Mouse (Mus musculus): ENCODE data around the gene Acsbg2.

Acsbg2 gene

DNA sequence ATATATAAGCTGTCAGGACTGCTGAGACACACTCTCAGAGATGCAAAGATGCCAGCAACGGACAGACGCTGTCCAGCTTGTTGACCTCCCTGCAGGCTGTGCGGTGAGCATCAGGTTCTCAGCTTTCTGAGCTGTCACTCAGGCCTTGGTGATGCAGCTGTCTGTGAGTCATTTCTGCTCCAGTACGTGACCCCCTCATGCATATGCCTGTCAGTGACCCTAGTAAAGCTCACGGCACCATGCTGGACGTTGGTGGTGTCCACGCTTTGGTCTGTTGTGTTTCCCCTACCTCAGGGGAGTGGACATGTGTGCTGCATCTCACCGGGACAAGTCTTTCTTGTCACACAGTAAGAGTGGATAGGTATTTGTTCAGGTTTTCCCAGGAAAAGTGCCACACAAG lies 2.5 kb downstream of the Acsbg2 start:
- DNase-seq (ENCODE audit: low spot score in 2 of 2): no peak

DNA sequence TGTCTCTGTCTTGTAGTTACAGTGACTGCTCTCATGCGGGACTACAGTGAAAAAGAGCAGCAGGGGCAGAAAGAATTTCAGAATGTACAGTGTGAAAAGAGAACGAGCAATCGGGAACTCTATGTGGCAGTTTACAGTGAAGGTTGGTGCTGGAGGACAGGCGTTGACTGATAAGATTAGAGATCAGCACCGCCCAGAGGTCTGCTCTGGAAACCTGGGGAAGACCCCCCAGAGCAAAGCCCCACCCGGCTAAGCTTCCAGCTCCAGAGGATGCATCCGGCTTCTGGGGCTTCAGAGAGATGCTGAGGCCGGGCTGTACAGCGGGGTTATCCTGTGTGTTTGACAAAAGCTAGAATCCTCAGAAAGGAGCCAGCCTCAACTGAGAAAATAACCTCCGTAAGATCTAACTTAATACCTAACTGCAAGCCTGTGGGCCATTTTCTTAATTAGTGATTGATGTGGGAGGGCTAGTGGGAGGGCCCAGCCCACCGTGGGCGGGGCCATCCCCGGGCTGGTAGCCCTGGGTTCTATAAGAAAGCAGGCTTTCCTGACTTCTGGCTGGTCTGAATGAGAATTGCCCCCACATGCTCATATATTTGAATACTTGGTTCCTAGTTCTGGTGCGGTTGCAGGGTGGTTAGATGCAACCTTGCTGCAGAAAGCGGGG lies 3.8 kb downstream of the Acsbg2 start:
- no peak for DNase-seq (ENCODE audit: low spot score in 2 of 2)

DNA sequence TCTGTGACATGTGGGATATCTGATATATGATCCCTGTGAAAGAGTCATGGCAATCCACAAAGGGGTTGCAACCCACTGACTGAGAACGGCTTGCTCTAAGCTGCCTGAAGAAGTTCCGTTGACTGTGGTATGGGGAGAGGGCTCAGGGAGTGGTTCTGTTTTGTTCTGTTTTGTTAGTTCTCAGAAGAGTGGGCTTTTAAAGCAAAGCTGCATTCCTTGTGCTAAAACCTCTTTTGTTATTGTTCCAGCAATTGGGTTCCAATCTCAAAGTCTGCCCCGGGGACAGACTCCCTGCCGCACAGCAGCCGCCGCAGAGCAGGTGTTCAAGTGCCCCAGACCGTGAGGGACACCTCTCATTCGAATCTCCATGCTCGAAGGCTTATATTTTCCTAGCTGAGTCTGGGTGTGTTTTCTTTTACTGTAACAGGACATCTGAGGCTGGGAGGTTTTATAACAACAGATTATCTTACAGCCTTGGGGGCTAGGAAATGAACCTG lies 4.7 kb downstream of the Acsbg2 start:
- no peak for DNase-seq (ENCODE audit: low spot score in 2 of 2)

DNA sequence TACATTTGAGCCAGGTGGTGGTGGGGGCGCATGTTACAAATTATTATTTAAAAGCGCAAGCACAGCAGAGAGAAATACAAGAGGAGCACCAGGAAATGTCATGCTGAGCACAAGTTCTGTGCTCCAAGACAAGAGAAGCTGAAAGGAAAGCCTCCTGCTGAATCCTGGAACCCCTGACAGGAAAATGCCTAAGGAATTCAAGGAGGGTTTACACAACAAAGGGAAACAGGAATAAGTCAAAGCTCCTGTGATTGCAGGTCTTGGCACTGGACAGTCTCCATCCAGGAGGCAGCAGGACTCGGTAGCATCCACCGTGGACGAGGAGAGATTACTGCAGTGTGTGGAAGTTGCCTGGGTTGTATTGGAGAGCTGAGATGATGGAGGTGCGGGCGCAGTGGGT lies 8.2 kb downstream of the Acsbg2 start:
- DNase-seq (ENCODE audit: low spot score in 2 of 2): no peak

DNA sequence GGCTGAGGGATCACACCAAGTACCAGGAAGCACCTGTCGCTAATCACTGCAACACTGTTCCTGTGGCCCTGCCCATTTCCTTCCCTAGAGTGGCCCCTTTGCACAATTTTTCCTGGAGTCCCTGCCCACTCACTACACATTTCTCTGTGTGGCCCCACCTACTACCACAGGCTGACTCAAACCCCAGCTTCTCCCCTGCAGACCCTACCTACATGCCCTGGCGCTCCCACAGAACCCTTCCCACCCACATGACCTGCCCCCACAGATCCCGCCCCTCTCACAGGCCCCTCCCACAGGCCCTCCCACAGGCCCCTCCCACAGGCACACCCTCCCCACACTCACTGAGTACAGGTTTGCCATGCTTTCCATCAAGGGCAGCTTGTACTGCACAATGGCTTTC lies 13.1 kb downstream of the Acsbg2 start:
- no peak for DNase-seq (ENCODE audit: low spot score in 2 of 2)

DNA sequence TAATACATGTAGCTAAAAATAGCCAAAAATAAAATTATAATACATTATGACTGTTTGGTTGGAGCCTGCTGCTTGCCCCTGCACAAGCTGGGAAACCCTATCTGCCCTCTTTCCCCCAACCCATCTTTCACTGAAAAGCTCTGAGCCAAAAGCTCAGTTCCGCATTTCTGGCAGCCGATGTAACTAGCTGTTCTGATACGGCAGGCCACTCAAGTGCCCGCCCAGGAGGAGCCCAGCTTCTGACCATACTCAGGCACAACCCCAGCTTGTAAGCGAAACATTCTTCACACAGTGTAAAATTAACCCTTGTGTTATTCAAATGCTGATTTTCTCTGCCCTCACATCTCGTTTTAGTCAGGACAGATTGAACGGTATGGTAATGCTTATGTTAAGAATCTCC lies 15.3 kb downstream of the Acsbg2 start:
- DNase-seq (ENCODE audit: low spot score in 2 of 2): no peak

DNA sequence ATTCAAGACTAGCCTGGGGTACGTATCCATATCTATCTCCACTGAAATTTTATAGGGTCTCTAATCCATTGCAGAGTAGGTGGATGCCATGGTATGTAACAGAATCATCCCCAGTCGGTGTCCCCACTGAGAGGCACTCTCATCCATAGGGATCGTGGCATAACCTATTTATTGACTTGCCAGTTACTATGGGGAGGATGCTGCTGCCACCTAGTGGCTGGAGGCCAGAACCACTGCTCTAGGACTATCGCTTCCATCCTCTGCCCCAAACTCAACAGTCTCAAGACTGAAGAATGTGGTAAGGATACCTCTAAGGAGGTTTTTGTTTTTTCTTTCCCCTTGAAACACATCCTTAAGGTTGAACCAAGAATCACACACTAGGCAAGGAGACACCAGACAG lies 16.0 kb downstream of the Acsbg2 start:
- DNase-seq (ENCODE audit: low spot score in 2 of 2): peak; percentile 55 to 75

DNA sequence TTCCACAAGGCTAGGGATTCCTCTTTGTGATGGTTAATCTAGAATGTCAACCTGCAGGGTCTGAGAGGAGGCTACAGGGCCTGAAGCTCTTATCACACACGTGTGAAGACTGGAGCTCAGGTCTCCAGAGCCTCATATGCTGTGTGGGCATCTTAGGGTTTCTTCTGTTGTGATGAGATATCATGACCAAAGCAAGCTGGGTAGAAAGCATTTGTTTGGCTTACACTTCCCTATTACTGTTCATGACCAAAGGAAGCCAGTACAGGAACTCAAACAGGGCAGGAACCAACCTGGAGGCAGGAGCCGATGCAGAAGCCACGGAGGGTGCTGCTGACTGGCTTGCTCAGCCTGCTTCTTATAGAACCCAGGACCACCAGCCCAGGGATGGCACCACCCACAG lies 18.8 kb downstream of the Acsbg2 start:
- no peak for DNase-seq (ENCODE audit: low spot score in 2 of 2)

DNA sequence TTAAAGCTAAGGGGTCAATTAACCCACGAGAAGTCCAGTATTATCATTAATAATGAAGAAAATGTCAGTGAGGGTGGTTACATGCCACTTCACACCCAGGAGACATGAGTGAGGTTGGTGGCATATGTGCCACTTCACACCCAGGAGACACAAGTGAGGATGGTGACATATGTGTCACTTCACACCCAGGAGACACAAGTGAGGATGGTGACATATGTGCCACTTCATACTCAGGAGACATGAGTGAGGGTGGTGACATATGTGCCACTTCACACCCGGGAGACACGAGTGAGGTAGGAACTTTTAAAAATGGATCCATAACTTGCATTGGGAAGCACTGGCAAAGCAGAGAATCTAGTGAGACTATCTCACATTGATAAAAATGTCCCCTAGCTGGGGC lies 23.1 kb downstream of the Acsbg2 start:
- DNase-seq (ENCODE audit: low spot score in 2 of 2): no peak

DNA sequence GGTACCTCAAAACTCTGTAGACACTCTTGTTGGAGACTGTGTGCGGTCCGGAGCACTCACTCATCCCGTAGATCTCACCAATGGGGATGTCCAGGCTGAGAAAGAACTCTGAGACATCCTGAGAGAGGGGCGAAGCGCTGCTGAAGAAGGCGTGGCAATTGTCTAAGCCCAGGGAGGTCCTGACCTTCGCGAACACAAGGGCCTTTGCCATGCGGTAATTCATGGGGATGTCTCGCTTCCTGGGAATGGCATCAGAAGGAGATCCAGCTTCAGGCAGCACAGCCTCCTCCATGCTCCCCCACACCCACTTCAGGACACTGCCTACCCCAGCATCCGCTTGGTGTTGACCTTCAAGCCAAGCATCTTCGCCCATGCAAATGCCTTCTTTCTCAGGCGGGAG lies 24.5 kb downstream of the Acsbg2 start:
- no peak for DNase-seq (ENCODE audit: low spot score in 2 of 2)

DNA sequence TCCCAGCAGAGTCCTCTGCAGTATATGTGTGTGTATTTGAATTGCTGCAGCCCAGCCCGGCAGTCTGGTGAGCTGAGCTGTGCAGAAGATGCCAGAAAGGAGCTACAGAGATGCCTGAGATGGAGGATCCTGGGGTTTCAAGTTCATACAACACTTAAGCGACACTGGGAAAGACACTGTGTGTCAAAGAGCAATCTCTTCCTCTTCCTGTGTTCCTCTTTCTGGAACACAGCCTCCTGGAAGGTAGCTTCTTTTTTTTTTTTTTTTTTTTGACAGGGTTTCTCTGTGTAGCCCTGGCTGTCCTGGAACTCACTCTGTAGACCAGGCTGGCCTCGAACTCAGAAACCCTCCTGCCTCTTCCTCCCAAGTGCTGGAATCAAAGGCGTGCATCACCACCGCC lies 25.5 kb downstream of the Acsbg2 start:
- DNase-seq (ENCODE audit: low spot score in 2 of 2): no peak

DNA sequence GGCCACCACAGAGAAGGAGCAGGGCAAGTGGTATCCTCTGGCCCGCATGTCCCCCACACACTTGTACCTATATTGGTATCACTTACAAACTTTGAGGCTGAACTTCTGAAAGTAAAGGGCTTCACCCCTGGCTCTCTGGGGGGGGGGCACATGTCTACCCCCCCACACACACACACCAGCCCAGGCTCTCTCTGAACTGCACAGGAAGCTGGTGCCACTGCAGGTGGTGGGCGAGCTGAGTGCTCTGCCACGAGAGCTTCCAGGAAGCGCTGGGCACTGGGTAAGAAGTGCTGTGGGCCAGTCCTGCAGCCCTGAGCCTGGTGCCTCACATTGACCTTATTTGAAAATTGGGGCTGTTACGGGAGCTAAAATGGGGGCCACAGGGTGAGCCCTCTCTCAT lies 30.6 kb downstream of the Acsbg2 start:
- no peak for DNase-seq (ENCODE audit: low spot score in 2 of 2)

DNA sequence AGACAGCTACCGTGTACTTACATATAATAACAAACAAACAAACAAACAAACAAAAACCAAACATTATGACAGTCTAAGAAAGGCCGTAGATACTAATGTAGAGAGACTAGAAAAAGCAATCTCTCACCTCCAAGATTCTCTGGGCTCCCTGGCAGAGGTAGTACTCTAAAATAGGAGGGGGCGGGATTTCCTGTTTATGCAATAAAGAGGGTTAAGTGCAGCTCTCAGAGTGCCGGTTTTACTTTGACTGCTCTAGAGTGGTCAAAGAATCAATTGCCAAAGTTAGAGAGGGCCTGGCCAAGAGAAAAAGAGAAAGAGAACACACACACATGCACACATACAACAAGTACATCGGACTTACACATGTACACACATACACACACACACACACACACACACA lies 32.1 kb downstream of the Acsbg2 start:
- no peak for DNase-seq (ENCODE audit: low spot score in 2 of 2)

DNA sequence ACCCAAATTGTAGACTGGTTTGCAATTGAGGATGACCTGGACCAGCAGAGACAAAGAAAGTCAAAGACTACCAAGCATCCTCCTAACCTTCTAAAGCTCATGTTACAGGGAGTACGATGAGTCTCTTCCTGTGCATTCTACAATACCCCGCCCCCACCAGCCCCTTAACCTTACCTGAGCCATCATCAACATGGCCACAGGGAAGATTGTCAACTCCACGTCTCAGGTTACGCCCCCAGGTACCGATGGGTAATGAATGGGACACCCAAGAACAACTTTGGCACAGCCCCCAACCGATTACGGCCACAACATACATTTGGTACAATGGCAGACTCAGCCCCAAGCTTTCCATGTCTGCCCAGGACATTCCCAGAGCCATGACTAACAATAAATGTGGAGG lies 33.7 kb downstream of the Acsbg2 start:
- no peak for DNase-seq (ENCODE audit: low spot score in 2 of 2)

DNA sequence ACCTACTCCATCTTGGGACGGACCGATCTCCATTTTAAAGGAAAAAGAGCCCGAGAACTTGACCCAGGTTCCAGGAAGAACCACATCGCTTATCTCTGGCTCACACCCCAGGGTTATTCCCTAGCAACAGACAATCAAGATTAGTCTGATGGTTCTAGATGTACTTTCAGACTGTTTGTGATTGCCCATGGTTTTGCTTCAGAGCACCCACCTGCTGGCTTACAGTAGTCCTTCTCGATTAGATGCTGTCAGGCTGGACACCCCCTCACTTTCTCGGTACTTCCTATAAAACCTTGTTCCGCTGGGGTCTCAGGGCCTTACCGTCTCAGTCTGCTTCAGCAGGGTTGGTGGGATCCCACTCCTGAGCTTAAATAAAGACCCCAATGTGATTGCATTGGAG lies 37.9 kb downstream of the Acsbg2 start:
- DNase-seq (ENCODE audit: low spot score in 2 of 2): no peak

DNA sequence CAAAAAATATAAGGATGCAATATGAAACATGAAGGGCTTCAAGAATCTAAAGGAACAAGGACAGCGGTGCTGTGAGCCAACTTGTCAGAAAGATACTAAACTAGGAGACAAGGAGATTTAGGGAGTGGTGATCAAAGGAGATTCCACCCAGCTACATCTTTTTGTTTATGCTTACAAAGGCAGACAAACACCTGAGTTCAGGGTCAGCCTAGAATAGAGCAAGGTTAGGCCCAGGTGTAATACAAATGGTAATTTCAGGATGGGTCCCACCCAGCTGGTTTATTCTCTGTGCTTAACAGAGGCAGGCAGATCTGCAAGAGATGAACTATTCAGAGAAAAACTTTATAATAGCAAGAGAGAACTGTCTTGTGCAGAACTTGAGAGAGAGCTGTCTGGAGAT lies 40.9 kb downstream of the Acsbg2 start:
- no peak for DNase-seq (ENCODE audit: low spot score in 2 of 2)

DNA sequence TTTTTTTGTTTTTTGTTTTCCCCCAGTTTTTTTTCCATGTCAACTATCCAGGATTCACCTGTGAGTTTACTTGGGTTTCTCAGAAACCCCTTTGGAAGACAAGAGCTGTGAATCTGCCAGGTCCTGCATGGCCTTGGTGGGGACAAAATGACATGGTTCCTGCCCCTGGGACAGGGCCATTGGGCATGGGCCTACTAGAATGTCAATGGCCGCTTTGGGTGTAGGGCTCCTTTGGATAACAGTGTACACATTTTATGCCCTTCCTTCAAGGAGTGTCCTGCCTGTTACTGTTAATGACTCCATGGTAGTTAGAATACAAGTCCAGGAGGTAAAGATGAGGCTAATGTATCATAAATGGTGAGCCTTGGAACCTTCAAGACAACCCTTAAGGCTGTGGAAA lies 41.3 kb downstream of the Acsbg2 start:
- DNase-seq (ENCODE audit: low spot score in 2 of 2): no peak

DNA sequence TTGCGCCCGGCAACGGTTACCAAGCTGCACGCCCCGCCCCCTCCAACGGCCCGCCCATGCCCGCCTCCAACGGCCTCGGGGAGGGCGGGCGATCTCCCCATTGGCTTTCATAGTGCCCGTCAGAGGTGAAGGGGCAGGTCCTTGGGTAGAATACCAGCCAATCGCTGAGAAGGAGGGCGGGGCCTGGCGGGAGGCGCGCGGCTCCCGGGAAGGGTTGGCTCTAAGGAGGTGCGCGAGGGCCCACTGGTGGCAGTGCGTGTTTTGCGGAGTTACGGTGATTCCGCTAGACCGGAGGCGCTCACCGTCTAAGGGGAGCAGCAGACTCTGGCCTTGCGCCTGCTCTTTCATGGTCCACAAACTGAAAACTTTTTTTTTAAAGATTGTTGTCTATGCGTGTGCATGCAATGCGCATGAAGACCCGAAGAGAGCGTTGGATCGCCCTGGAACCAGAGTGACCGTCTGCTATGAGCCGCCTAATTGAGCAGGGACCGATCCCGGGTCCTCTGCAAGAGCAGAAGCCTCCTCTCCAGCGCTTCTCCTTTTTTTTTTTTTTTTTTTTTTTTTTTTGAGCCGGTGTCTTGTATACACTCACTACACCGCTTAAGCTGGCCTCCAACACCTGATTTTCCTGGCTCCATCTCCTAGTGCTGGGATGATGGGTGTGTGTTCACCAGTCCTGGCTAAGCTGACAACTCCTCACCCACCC lies 43.0 kb downstream of the Acsbg2 start:
- DNase-seq (ENCODE audit: low spot score in 2 of 2): peak; percentile 98

DNA sequence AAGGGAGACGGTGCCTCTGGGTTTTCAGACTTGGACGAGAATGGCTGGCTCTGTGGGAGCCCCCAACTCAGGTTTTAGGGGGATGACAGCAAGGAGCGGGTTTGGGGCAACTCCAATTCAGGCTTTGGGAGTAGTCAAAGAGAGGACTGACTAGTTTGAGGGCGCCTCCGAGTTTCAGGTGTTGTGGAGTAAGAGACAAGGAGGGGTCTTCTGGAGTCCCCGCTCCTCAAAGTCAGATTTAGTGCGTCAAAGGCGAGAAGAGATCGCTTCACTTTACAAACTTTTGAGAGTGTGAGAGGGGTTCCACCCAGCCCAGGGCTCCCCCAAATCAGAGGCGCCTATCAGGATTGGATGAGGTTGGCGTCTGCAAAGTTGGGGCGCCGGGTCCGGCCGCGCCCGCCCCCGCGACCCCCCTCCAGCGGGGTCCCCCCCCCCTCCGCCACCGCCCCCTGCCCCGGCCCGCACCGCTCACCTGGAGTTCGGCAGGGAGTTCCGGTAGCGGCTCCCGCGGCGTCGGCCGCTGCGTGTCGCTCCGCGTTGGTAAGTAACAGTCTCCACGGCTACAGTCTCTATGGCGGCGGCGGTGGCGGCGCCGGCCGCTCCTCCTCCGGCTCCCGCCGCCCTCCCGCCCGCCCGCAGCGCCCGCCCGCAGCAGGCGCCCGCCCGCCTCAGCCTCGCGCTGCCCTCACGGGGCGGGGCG lies 43.7 kb downstream of the Acsbg2 start, which contains the start of gene Rfx2:
Rfx2 (minus strand) TSS at position 603 of the 700 bp plus-strand sequence.
- DNase-seq (ENCODE audit: low spot score in 2 of 2): no peak

DNA sequence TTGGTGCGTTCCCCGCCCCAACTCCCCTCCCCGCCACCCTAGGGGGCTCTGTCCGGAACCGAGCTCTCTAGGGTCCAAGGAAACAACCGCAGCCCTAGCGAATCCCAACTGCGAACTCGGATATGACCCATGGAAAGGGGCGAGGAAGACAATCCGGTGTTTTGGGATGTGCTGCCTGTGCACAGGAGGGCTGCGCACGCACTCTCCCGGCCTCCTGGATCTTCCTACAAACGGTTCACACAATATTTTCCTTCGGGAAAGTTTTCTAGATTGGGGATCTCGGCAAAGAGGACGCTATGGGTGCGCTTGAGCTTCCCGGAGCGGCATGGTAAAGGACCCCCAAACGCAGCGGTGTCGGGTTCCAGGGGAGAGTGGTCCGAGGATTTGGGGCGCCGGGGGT lies 44.5 kb downstream of the Acsbg2 start:
- peak in 1 of 2 experiments; percentile 28 for DNase-seq (ENCODE audit: low spot score in 2 of 2)

DNA sequence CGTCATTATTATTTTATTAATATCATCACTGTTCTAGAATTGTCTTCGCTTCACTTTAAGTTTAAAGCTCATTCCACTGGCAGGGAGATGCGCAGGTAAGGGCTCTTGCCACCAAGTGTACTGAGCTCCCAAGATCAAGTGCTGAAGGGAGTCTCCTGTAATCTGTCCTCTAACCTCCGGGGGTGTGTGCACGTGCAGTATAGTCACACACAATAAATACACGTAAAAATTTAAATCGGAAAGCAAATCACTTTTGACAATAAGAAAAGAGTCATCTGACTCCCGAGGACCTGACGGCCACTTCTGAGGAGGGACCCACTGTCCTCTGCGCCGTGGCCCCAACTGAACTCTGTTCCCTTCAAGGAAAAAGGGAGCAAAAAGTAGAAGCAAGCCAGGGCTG lies 45.1 kb downstream of the Acsbg2 start:
- no peak for DNase-seq (ENCODE audit: low spot score in 2 of 2)

DNA sequence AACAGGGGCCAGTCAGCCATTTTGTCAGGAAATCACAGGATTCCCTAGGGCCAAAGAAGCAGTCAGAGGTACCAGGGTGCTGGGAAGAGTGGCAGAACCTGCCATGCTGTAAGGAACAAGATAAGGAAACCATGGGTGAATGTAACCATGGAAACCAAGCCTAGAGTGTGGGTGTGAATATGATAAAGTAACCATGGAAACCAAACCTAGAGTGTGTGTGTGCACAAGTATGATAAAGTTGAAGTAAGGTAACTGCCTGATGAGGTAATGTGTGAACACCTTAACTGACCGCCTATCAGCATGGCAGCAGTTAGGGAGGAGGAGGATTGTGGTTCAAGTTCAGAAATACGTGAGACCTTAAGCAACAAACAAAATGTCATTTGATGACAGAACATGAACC lies 47.5 kb downstream of the Acsbg2 start:
- DNase-seq (ENCODE audit: low spot score in 2 of 2): no peak

DNA sequence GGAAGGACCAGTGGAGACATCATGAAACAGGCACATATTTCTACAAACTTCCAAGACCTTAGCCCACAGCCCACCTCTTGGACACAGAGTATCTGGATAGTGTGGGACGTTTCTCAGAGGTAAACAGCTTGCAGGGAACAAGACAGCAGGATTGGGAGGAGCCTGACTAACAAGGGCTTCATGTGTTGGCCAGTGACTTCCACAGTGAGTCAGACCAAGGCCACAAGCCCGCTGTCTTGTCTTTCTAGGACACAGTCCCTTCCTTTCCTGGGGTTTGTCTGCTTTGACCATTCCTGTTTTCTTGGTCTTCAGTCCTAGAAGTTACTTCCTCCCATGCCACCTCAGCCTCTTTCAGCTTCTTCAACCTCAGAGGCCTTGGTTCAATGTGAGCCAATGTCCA lies 50.9 kb downstream of the Acsbg2 start:
- no peak for DNase-seq (ENCODE audit: low spot score in 2 of 2)
